Mouse (Mus musculus): ENCODE measurements around the gene Fxyd2. TPM values are rescaled to one million over a fixed set of nuclear protein-coding genes. Genes with fewer than 3 reads are reported as not detected.

The Fxyd2 gene
- total RNA-seq (2014; rRNA removed), result 22.6 and 22.7 TPM in 2 replicates
- 15.9 and 16.6 TPM in 2 replicates for polyA plus RNA-seq (2015; fragmentation: Nextera tagmentation; extraction: Ambion mirVana)

GRCm38 (mm10) chr9:45399434-45399833 is at the start of gene Fxyd2:
Gene Fxyd2, plus strand, starts transcription at chr9:45399669.
- H3K27me3 ChIP-seq (ENCODE audit: insufficient read depth, low read length), result no peaks in the 10 kb centered on the region
- no peak for TF ChIP-seq CTCF (IDR thresholded peaks at IDR 0.05; ENCODE audit: low read depth)
- WGBS, result 81% methylated on average over 4 of the region's 4 CpGs
- H3K4me1 ChIP-seq (ENCODE audit: insufficient read depth), result no peaks in the 10 kb centered on the region
- H3K4me2 ChIP-seq (ENCODE audit: low read depth), result no peak within 1 kb of the TSS
- H3K27ac ChIP-seq (ENCODE audit: low read depth, low read length), result no peak within 1 kb of the TSS
- H3K9me3 ChIP-seq (ENCODE audit: low read length), result no peaks in the 10 kb centered on the region
- no peak within 1 kb of the TSS for H3K4me3 ChIP-seq (ENCODE audit: low read depth, low read length)
- H3K9ac ChIP-seq, result no peak within 1 kb of the TSS
- ATAC-seq, result no peak
- peaks cover 22% of the 10 kb centered on the region for H3K36me3 ChIP-seq (ENCODE audit: insufficient read depth)
- DNase-seq, result no peak

GRCm38 (mm10) chr9:45349851-45350250 is 49.6 kb upstream of the Fxyd2 start:
- H3K27me3 ChIP-seq (ENCODE audit: insufficient read depth, low read length), result no peaks in the 10 kb centered on the region
- no peaks in the 10 kb centered on the region for H3K4me1 ChIP-seq (ENCODE audit: insufficient read depth)
- H3K36me3 ChIP-seq (ENCODE audit: insufficient read depth), result no peaks in the 10 kb centered on the region
- WGBS, result 48% methylated on average over 5 of the region's 5 CpGs
- no peak overlapping the region for H3K4me2 ChIP-seq (ENCODE audit: low read depth)
- no peak for TF ChIP-seq CTCF (IDR thresholded peaks at IDR 0.05; ENCODE audit: low read depth)
- no peaks in the 10 kb centered on the region for H3K9me3 ChIP-seq (ENCODE audit: low read length)
- no peak overlapping the region for H3K9ac ChIP-seq
- ATAC-seq (no peak), DNase-seq (no peak)
- H3K4me3 ChIP-seq (ENCODE audit: low read depth, low read length), result no peak overlapping the region
- peak overlapping the region; percentile 29; the same call in 1 of the 2 replicates for H3K27ac ChIP-seq (ENCODE audit: low read depth, low read length)

GRCm38 (mm10) chr9:45355192-45355591 is 44.3 kb upstream of the Fxyd2 start:
- H3K27me3 ChIP-seq (ENCODE audit: insufficient read depth, low read length), result no peaks in the 10 kb centered on the region
- no peak overlapping the region for H3K27ac ChIP-seq (ENCODE audit: low read depth, low read length)
- no peaks in the 10 kb centered on the region for H3K36me3 ChIP-seq (ENCODE audit: insufficient read depth)
- no peak overlapping the region for H3K4me2 ChIP-seq (ENCODE audit: low read depth)
- WGBS, result 80% methylated on average over 2 of the region's 2 CpGs
- H3K4me3 ChIP-seq (ENCODE audit: low read depth, low read length), result no peak overlapping the region
- no peak for TF ChIP-seq CTCF (IDR thresholded peaks at IDR 0.05; ENCODE audit: low read depth)
- H3K9ac ChIP-seq, result no peak overlapping the region
- ATAC-seq, result no peak
- no peaks in the 10 kb centered on the region for H3K4me1 ChIP-seq (ENCODE audit: insufficient read depth)
- DNase-seq, result no peak
- no peaks in the 10 kb centered on the region for H3K9me3 ChIP-seq (ENCODE audit: low read length)

GRCm38 (mm10) chr9:45358356-45358755 is 41.1 kb upstream of the Fxyd2 start:
- no peak for TF ChIP-seq CTCF (IDR thresholded peaks at IDR 0.05; ENCODE audit: low read depth)
- Histone ChIP-seq H3K9ac (no peak overlapping the region), H3K36me3 (ENCODE audit: insufficient read depth) (no peaks in the 10 kb centered on the region), H3K4me1 (ENCODE audit: insufficient read depth) (no peaks in the 10 kb centered on the region), H3K4me3 (ENCODE audit: low read depth, low read length) (no peak overlapping the region), H3K4me2 (ENCODE audit: low read depth) (no peak overlapping the region), H3K27me3 (ENCODE audit: insufficient read depth, low read length) (no peaks in the 10 kb centered on the region), H3K9me3 (ENCODE audit: low read length) (no peaks in the 10 kb centered on the region), H3K27ac (ENCODE audit: low read depth, low read length) (no peak overlapping the region)
- ATAC-seq (no peak), DNase-seq (no peak)
- WGBS, result 81% methylated on average over 7 of the region's 7 CpGs

- no peak overlapping the region for H3K27ac ChIP-seq (ENCODE audit: low read depth, low read length)
- no peak for ATAC-seq
Measured at GRCm38 (mm10) chr9:45362051-45362461, 37.4 kb upstream of the Fxyd2 start.

GRCm38 (mm10) chr9:45363639-45364214 is 35.7 kb upstream of the Fxyd2 start:
- Histone ChIP-seq H3K4me3 (ENCODE audit: low read depth, low read length) (no peak overlapping the region), H3K9me3 (ENCODE audit: low read length) (no peaks in the 10 kb centered on the region), H3K27ac (ENCODE audit: low read depth, low read length) (no peak overlapping the region), H3K27me3 (ENCODE audit: insufficient read depth, low read length) (no peaks in the 10 kb centered on the region), H3K9ac (no peak overlapping the region), H3K36me3 (ENCODE audit: insufficient read depth) (no peaks in the 10 kb centered on the region), H3K4me2 (ENCODE audit: low read depth) (no peak overlapping the region), H3K4me1 (ENCODE audit: insufficient read depth) (no peaks in the 10 kb centered on the region)
- TF ChIP-seq CTCF (IDR thresholded peaks at IDR 0.05; ENCODE audit: low read depth), result no peak
- DNase-seq (no peak), ATAC-seq (no peak)
- 56% methylated on average over 7 of the region's 7 CpGs for WGBS

More at GRCm38 (mm10) chr9:45362051-45362461, 37.4 kb upstream of the Fxyd2 start:
- no peak for DNase-seq
- H3K9me3 ChIP-seq (ENCODE audit: low read length), result no peaks in the 10 kb centered on the region
- no peaks in the 10 kb centered on the region for H3K27me3 ChIP-seq (ENCODE audit: insufficient read depth, low read length)
- H3K9ac ChIP-seq, result no peak overlapping the region
- no peaks in the 10 kb centered on the region for H3K4me1 ChIP-seq (ENCODE audit: insufficient read depth)
- TF ChIP-seq CTCF (IDR thresholded peaks at IDR 0.05; ENCODE audit: low read depth), result no peak
- H3K4me2 ChIP-seq (ENCODE audit: low read depth), result no peak overlapping the region
- no peak overlapping the region for H3K4me3 ChIP-seq (ENCODE audit: low read depth, low read length)
- 38% methylated on average over 2 of the region's 2 CpGs for WGBS
- H3K36me3 ChIP-seq (ENCODE audit: insufficient read depth), result no peaks in the 10 kb centered on the region

- WGBS, result 51% methylated on average over 8 of the region's 8 CpGs
- DNase-seq (no peak), ATAC-seq (no peak)
Measured at GRCm38 (mm10) chr9:45367716-45368115, 31.8 kb upstream of the Fxyd2 start.

More at GRCm38 (mm10) chr9:45367716-45368115, 31.8 kb upstream of the Fxyd2 start:
- H3K27ac ChIP-seq (ENCODE audit: low read depth, low read length), result no peak overlapping the region
- H3K9ac ChIP-seq, result no peak overlapping the region
- no peaks in the 10 kb centered on the region for H3K9me3 ChIP-seq (ENCODE audit: low read length)
- H3K36me3 ChIP-seq (ENCODE audit: insufficient read depth), result no peaks in the 10 kb centered on the region
- no peak overlapping the region for H3K4me2 ChIP-seq (ENCODE audit: low read depth)
- no peak for TF ChIP-seq CTCF (IDR thresholded peaks at IDR 0.05; ENCODE audit: low read depth)
- H3K27me3 ChIP-seq (ENCODE audit: insufficient read depth, low read length), result no peaks in the 10 kb centered on the region
- H3K4me1 ChIP-seq (ENCODE audit: insufficient read depth), result peaks cover 18% of the 10 kb centered on the region
- no peak overlapping the region for H3K4me3 ChIP-seq (ENCODE audit: low read depth, low read length)

Data from forebrain, postnatal 0 days (tissue).